Mouse (Mus musculus) hindbrain, embryonic 10.5 days (tissue): ENCODE results near the gene Nudt17. TPM values are rescaled to one million over a fixed set of nuclear protein-coding genes. Genes with fewer than 3 reads are reported as not detected.

Experiments used
- DNase-seq: peaks from one replicate; pipeline ENCODE4 v3.0.0-alpha.2; 2017; ENCODE audit warnings: low spot score
- H3K27ac ChIP-seq: fragments of 300-500 bp; sonication (generic); 2 replicates; pipeline ENCODE4 v1.5.1; 2016; ENCODE audit warnings: mild to moderate bottlenecking, moderate library complexity
- H3K27me3 ChIP-seq: fragments of 300-500 bp; sonication (generic); 2 replicates; pipeline ENCODE4 v1.6.1; 2016; ENCODE audit warnings: mild to moderate bottlenecking; ENCODE audit not compliant: poor library complexity, insufficient read depth, severe bottlenecking
- H3K36me3 ChIP-seq: fragments of 300-500 bp; sonication (generic); 2 replicates; pipeline ENCODE4 v1.6.1; 2016; ENCODE audit warnings: mild to moderate bottlenecking, moderate library complexity
- H3K4me1 ChIP-seq: fragments of 300-500 bp; sonication (generic); replicated peaks from 2 replicates; pipeline ENCODE4 v1.6.1; 2016; ENCODE audit warnings: mild to moderate bottlenecking
- H3K4me3 ChIP-seq: fragments of 300-500 bp; sonication (generic); 2 replicates; pipeline ENCODE4 v1.5.1; 2016; ENCODE audit warnings: mild to moderate bottlenecking, moderate library complexity
- H3K9me3 ChIP-seq: fragments of 300-500 bp; sonication (generic); 2 replicates; pipeline ENCODE4 v1.6.1; 2016; ENCODE audit warnings: mild to moderate bottlenecking, moderate library complexity
- WGBS: fragments of 180-500 bp; shearing (Covaris S2); methylation state at CpG from one replicate; pipeline ENCODE4 v1.1.7; 2016; 5-methylcytosine and 5-hydroxymethylcytosine counted together
- polyA plus RNA-seq: library from polyadenylated mRNA; unstranded; fragments of >200 nt; fragmentation: Nextera tagmentation; extraction: Ambion mirVana; gene quantifications from 2 replicates; pipeline ENCODE4 v1.2.1, GENCODE M21; 2016

Nudt17 gene
- polyA plus RNA-seq, 1 experiment from 2014 or later = 19.4 TPM

- no peaks in the 10 kb centered on the region for H3K9me3 ChIP-seq
- no peaks in the 10 kb centered on the region for H3K36me3 ChIP-seq
- peak; percentile 86 for DNase-seq
- WGBS = 6% methylated on average over 18 of the region's 18 CpGs
- peak overlapping the region; percentile 41 for H3K4me3 ChIP-seq
- peaks cover 7% of the 10 kb centered on the region; the same call in 1 of the 2 replicates for H3K27me3 ChIP-seq
- peaks cover 15% of the 10 kb centered on the region for H3K4me1 ChIP-seq
- peak overlapping the region; percentile 64 for H3K27ac ChIP-seq
Observed at GRCm38 (mm10) chr3:96663432-96664239, 44.7 kb downstream of the Nudt17 start.

- H3K27me3 ChIP-seq = peaks cover 7% of the 10 kb centered on the region; the same call in 1 of the 2 replicates
- peak overlapping the region; percentile 64 for H3K27ac ChIP-seq
- 54% methylated on average over 8 of the region's 8 CpGs for whole genome bisulfite sequencing
- H3K9me3 ChIP-seq = no peaks in the 10 kb centered on the region
- DNase-seq = no peak
- peaks cover 15% of the 10 kb centered on the region for H3K4me1 ChIP-seq
- H3K36me3 ChIP-seq = no peaks in the 10 kb centered on the region
- peak overlapping the region; percentile 41; the same call in 1 of the 2 replicates for H3K4me3 ChIP-seq
Observed at GRCm38 (mm10) chr3:96662731-96663316, 45.5 kb downstream of the Nudt17 start.

- H3K36me3 ChIP-seq = peaks cover 8% of the 10 kb centered on the region; the same call in 1 of the 2 replicates
- no peak for DNase-seq
- no peaks in the 10 kb centered on the region for H3K9me3 ChIP-seq
- WGBS = 95% methylated on average over 2 of the region's 2 CpGs
- peaks cover 7% of the 10 kb centered on the region; the same call in 1 of the 2 replicates for H3K27me3 ChIP-seq
- no peak overlapping the region for H3K27ac ChIP-seq
- H3K4me3 ChIP-seq = no peak overlapping the region
- H3K4me1 ChIP-seq = peaks cover 15% of the 10 kb centered on the region
Observed at GRCm38 (mm10) chr3:96660901-96661300, 47.5 kb downstream of the Nudt17 start.

Other genes with a start within 250 kb of the Nudt17 start
- 0.89 and 2.2 TPM in 2 replicates for gene Hfe2, start 183.4 kb downstream of the Nudt17 start, polyA plus RNA-seq
- gene Txnip, start 150.6 kb downstream of the Nudt17 start, polyA plus RNA-seq = 36.3 and 38.1 TPM in 2 replicates
- gene Gm16253, start 131.6 kb downstream of the Nudt17 start, polyA plus RNA-seq = 0.55 and 0.93 TPM in 2 replicates
- gene Polr3gl, start 114.4 kb downstream of the Nudt17 start, polyA plus RNA-seq = 25.3 and 29.4 TPM in 2 replicates
- 0.92 and 1.5 TPM in 2 replicates for gene Ankrd34a, start 111.9 kb downstream of the Nudt17 start, polyA plus RNA-seq
- gene Lix1l, start 107.4 kb downstream of the Nudt17 start, polyA plus RNA-seq = 5.4 and 5.5 TPM in 2 replicates
- 185 and 210 TPM in 2 replicates for gene Rbm8a, start 78.6 kb downstream of the Nudt17 start, polyA plus RNA-seq
- 39.3 and 41.8 TPM in 2 replicates for gene Pex11b, start 73.2 kb downstream of the Nudt17 start, polyA plus RNA-seq
- gene Gm42957, start 73.1 kb downstream of the Nudt17 start, polyA plus RNA-seq = 0.06 and 0.13 TPM in 2 replicates
- 0.31 and 0.35 TPM in 2 replicates for gene Itga10, start 63.0 kb downstream of the Nudt17 start, polyA plus RNA-seq
- 0.10 and 0.16 TPM in 2 replicates for gene Ankrd35, start 38.4 kb downstream of the Nudt17 start, polyA plus RNA-seq
- 46.2 and 48.3 TPM in 2 replicates for gene Pias3, start 12.2 kb downstream of the Nudt17 start, polyA plus RNA-seq
- gene Polr3c, start 19.1 kb upstream of the Nudt17 start, polyA plus RNA-seq = 44.4 and 45.3 TPM in 2 replicates
- 63.8 and 64.2 TPM in 2 replicates for gene Rnf115, start 19.1 kb upstream of the Nudt17 start, polyA plus RNA-seq
- 0.25 and 0.29 TPM in 2 replicates for gene Pdzk1, start 120.7 kb upstream of the Nudt17 start, polyA plus RNA-seq
- gene Cd160, start 120.8 kb upstream of the Nudt17 start, polyA plus RNA-seq = 0.06 and 0.14 TPM in 2 replicates
- 5.9 and 8.1 TPM in 2 replicates for gene Gja5, start 196.1 kb upstream of the Nudt17 start, polyA plus RNA-seq
- gene Gpr89, start 196.8 kb upstream of the Nudt17 start, polyA plus RNA-seq = 31.6 and 38.0 TPM in 2 replicates
- not detected in 2 replicates for gene Gja8, start 217.5 kb upstream of the Nudt17 start, polyA plus RNA-seq